Mouse (Mus musculus) splenic B cell, adult 2 months (primary cell): ENCODE data around the gene Lrrc45.

Experiments used
- DNase-seq: peaks from one replicate; pipeline ENCODE4 v3.0.0-alpha.2; 2011; ENCODE audit warnings: low read depth, low spot score
- H3K27me3 ChIP-seq: 2 replicates; pipeline ENCODE4 v1.6.1; 2012; ENCODE audit warnings: mild to moderate bottlenecking, low read length, moderate library complexity, mixed read lengths; ENCODE audit not compliant: control insufficient read depth, poor library complexity, insufficient read depth, severe bottlenecking
- H3K36me3 ChIP-seq: 2 replicates; pipeline ENCODE4 v1.6.1; 2012; ENCODE audit warnings: mild to moderate bottlenecking, low read length, moderate library complexity, mixed read lengths; ENCODE audit not compliant: control insufficient read depth, poor library complexity, insufficient read depth, severe bottlenecking

The Lrrc45 gene

DNA sequence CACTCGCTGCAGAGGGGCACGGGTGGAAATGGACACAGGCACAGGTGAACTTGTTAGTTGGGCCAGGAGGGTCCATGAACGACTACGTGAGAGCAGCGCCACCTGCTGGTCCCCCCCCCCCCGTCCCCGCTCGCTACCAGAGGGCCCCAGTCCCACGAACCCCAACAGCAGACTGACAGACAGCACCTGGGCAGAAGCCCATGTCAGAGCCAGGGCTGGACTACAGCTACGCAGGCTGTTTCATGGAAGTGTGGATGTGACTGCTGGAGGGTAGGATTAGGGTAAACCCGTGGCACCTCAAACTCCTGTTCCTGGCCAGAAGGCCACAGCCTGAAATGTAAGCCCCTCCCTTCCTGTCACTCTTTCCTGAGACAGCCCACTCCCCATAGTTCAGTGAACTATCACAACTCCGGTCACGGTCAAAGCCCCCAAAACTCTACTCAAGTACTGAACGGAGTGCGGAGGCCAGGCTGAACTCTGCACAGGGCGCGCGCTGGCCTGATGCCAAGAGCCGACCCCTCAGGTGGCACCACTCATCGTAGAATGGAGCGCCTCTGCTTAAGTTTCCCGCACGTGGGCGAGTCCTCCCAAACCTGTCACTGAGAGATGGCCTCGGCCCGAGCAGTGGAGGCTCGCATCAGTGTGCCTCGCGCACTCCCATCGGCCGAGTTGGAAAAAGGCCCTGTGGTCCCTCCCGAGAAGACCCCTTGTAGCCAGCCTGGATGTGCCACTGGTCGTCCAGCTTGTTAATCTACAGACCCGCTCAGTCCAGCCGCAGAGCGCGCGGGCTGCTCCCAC is 755 bp upstream of the Lrrc45 start:
- Histone ChIP-seq H3K36me3 (peaks cover 3% of the 10 kb centered on the region), H3K27me3 (no peaks in the 10 kb centered on the region)
- peak; percentile 84 for DNase-seq

DNA sequence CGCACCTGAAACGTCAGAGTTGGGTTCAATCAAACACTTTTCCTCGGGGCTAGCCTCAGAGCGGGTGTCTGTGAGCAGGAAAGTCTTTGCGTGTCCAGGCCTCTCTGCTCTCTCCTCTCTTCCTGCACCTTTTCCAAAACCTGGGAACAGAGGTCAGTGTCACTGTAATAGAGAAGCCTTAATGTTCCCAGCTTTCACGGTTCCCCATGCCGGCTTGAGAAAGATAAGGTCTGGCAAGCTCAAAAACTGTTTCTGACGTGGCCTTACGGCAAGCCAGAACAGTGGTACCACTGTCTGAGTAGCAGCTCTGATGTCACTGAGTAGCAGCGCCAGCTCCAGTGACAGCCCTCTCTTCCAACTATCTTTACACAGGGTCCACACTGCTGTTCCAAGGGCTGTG is 821 bp downstream of the Lrrc45 start:
- H3K27me3 ChIP-seq, result no peaks in the 10 kb centered on the region
- H3K36me3 ChIP-seq, result peaks cover 3% of the 10 kb centered on the region
- DNase-seq, result no peak

DNA sequence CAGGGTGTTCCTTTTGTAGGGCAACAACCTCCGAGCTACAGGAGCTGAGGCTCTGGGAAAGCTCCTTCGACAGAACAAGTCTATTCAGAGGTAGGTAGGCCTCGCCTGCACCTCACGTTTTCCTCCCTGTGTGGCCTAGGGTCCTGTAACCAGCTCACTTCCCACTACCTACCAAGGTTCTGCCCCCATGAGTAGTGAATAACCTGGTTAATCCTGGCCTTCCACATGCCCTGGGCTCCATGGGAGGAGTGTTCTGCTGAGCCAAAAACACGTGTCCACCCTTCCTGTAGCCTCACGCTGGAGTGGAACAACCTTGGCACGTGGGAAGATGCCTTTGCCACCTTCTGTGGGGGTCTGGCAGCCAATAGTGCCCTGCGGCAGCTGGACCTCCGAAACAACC is 1.4 kb downstream of the Lrrc45 start:
- H3K36me3 ChIP-seq, result peaks cover 3% of the 10 kb centered on the region
- no peak for DNase-seq
- H3K27me3 ChIP-seq, result no peaks in the 10 kb centered on the region

DNA sequence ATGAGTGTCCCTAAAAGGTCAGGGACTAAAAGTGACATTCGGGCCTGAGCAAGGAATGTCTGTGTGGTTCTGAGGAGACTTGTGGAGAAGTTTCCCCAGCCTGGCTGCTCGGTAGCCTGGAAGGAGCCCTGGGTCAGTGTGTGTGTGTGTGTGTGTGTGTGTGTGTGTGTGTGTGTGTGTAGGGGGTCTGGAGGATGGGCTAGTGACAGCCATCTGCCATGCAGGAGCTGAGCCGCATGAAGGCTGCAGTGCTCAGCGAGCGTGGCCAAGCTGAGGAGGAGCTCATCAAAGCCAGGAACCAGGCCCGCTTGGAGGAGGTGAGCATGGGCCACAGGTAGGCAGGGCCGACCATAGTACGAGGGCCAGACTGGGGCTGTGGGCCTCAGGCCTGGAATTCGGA is 5.5 kb downstream of the Lrrc45 start:
- no peaks in the 10 kb centered on the region for H3K27me3 ChIP-seq
- peaks cover 3% of the 10 kb centered on the region for H3K36me3 ChIP-seq
- DNase-seq, result no peak

DNA sequence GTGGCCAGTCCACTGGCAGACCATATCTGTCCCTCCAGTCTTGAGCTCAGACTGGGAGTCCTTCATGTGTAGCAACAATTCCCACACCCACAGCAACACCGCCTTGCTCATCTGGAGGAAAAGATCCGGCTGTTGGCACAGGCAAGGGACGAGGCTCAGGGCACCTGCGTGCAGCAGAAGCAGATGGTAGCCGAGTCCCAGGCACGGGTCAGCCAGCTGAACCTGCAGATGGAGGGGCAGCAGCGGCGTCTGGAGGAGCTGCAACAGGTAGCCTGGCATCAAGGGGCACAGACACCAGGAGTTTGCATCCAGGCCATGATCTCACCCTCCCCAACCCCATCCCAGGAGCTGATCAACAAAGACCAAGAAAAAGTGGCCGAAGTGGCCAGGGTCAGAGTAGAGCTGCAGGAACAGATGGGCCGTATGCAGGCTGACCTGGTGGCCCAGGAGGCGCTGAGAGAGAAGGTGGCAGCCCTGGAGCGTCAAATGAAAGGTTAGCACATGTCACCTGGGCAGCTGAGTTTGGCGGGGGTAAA is 6.2 kb downstream of the Lrrc45 start:
- H3K27me3 ChIP-seq, result no peaks in the 10 kb centered on the region
- DNase-seq, result no peak
- H3K36me3 ChIP-seq, result peaks cover 3% of the 10 kb centered on the region

DNA sequence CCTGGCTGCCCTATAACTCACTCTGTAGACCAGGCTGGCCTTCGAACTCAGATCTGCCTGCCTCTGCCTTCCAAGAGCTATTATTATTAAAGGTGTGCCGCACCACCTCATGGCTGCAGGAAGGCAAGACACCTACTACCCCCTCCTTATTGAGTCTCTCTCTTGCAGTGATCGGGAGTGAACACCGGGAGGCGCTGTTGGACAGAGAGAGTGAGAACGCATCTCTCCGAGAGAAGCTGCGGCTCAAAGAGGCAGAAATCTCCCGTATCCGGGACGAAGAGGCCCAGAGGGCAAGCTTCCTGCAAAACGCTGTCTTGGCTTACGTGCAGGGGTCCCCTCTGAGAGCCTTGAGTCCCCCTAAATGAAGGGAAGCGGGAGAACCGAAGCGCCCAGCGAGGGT is 6.7 kb downstream of the Lrrc45 start:
- peak; percentile 94 for DNase-seq
- H3K36me3 ChIP-seq, result peaks cover 3% of the 10 kb centered on the region
- H3K27me3 ChIP-seq, result no peaks in the 10 kb centered on the region

DNA sequence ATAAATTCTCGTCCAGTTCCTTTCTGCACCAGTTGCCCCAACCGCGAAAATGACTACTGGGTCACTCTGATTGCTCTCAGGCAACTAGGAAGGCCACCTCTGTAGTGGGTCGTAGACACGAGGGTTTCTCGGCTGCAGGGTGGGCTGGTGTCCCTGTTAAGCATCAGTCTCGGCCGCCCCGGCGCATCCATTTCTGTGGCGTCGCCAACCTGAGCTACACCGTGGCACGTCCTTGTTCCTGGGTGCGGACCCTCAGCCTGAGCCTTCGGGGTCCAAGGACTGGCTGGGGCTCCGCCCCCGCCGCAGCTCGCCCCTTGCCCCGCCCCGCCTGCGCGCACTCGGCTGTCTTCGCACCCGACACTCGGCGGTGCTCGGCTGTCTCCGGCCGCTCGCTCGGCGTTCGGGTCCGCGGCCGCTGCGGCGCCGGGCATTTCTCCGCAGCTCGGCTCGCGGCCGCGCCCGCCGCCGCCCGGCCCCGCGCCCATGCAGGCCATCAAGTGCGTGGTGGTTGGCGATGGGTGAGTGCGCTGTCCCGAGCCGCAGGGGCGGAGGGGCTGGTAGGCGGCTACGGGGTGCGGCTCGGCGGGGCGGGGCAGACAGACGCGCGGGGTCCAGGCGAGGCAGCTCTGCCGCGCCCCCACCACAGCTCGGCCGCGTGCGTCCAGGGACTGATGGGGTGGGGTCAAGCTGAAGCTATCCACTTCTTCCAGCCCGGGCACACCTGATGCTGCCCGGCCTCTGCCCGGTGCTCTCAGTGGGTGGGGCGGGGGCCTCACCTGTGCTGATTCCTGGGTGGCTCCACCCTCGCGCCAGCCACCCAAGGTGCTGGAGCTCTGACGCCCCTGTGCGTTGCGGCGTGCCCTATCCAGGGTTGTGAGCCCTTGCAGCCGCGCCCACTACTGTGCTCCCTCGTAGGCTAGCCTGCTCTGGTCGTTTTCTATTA is 7.7 kb downstream of the Lrrc45 start, which contains the start of gene Rac3:
Rac3 (plus strand) TSS at position 347 of the 943 bp plus-strand sequence.
- Histone ChIP-seq H3K36me3 (peaks cover 3% of the 10 kb centered on the region), H3K27me3 (no peaks in the 10 kb centered on the region)
- DNase-seq, result peak; percentile 42

DNA sequence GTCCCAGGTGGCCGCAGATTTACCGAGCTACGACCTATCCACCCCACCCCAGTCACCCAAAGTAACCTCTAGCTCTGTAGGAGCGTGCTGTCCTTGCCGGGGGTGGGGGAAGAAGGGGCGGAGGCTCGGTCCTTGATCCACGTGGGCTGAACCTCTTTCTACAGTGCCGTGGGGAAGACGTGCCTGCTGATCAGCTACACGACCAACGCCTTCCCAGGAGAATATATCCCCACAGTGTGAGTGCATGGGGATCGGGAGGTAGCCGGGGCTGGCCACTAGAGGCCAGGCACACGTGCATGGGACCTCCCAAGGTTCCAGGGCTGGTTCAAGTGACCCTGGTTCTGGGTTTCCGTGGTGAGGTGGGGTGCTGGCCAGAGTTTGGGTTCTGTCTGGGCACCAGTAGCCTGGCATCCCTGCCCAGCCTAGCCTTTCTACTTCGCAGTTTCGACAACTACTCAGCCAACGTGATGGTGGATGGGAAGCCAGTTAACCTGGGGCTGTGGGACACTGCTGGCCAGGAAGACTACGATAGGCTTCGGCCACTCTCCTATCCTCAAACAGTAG is 8.4 kb downstream of the Lrrc45 start:
- H3K27me3 ChIP-seq, result no peaks in the 10 kb centered on the region
- DNase-seq, result no peak

DNA sequence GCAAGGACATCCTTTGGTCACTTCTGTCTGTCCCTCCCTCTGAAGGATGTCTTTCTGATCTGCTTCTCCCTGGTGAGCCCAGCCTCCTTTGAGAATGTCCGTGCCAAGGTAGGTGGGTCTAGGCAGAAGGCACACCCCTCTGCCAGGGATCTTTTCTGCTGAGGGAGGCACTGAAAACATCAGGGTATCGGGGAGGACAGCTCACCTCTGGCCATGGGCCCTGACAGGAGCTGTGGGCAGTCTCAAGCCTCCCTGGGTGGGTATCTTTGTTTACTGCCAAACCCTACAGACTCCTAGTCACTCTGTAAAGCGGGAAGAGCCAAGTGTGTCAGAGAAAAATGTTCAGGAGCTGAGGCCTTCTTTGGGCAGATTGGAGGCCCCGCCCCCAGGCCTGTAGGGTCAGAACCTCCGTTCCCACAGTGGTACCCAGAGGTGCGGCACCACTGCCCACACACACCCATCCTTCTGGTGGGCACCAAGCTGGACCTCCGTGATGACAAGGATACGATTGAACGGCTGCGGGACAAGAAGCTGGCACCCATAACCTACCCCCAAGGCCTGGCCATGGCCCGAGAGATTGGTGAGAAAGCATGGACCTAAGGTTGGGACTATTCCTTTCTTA is 9.1 kb downstream of the Lrrc45 start:
- Histone ChIP-seq H3K36me3 (peaks cover under 1% of the 10 kb centered on the region), H3K27me3 (no peaks in the 10 kb centered on the region)
- DNase-seq, result no peak

More for the DNA sequence above, 8.4 kb downstream of the Lrrc45 start:
- H3K36me3 ChIP-seq, result peaks cover 3% of the 10 kb centered on the region

DNA sequence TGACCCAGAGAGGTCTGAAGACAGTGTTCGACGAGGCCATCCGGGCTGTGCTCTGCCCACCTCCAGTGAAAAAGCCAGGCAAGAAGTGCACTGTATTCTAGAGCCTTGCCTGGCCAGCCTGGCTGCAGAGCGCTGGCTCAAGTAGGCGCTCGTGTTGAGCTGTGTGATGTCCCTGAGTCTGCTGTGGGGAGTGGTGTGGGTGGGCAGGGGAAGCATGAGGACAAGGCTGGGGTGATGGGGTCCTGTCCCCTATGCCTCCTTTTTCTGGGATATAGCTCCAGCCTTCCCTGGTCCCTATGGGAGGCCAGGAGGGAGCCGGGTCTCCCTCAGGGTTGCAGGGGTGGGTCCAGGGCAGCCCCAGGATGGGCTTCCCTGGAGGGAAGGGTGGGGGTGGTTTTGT is 9.8 kb downstream of the Lrrc45 start:
- no peak for DNase-seq
- H3K36me3 ChIP-seq, result no peaks in the 10 kb centered on the region
- H3K27me3 ChIP-seq, result no peaks in the 10 kb centered on the region

DNA sequence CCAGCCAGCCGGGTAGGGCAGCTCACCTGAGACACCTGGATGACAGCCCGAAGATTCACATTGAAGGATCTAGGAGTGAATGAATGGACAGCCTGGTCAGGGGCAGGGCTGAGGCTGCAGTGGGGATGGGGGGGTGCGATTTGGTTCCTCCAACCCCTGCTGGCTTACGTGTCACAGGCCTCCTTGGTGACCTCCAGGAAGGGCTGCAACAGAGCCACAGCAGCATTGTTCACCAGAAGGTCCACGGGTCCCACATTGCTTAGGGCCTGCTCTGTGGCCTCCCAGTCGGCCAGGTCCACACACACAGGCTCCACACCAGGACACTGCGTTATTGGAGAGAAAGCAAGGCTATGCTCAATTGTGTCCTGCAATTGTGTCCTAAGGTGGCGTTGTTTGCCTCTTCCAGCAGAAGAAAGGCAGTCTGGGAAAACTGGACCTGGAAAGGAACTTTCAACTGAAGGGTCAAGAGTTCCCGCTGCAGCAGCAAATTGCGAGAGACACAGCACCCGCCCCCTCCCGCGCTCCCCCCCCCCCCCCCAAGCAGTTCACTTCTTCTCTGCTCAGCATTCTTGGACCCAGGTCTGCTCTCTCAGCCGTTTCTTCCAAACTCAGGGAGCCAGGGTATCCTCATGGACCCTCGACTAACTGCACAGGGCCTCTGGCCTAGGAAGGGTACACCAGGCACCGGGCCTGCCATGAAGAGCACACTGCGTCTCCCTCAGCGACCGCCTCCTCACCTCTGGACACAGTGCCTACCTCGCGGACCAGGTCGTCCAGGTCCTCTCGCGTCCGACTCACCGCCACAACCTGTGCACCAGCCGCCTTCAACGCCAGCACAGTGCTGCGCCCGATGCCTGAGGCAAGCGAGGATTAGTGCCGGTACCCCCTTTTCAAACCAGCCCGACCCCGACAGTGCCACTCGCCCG is 12.8 kb downstream of the Lrrc45 start:
- no peaks in the 10 kb centered on the region for H3K36me3 ChIP-seq
- no peak for DNase-seq
- no peaks in the 10 kb centered on the region for H3K27me3 ChIP-seq

DNA sequence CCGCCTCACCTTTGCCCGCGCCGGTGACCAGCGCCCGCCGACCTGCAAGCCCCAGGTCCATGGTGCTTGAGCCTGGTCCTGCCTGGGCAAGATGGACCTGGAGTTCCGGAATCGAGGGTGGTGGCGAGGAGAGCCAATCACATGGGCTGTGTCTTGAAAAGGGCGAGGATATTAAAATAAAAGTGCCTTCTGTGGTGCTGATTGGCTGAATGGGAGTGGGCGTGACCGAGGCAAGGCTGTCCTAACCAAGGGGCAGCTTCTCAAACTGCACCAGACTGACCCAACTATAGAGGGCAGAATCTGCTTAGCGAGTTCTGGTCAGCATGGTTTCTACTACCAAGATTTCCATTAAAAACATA is 13.4 kb downstream of the Lrrc45 start, which contains the start of gene Dcxr:
Dcxr (minus strand) TSS at position 113 of the 359 bp plus-strand sequence.
- DNase-seq, result peak; percentile 88
- Histone ChIP-seq H3K27me3 (no peaks in the 10 kb centered on the region), H3K36me3 (no peaks in the 10 kb centered on the region)

DNA sequence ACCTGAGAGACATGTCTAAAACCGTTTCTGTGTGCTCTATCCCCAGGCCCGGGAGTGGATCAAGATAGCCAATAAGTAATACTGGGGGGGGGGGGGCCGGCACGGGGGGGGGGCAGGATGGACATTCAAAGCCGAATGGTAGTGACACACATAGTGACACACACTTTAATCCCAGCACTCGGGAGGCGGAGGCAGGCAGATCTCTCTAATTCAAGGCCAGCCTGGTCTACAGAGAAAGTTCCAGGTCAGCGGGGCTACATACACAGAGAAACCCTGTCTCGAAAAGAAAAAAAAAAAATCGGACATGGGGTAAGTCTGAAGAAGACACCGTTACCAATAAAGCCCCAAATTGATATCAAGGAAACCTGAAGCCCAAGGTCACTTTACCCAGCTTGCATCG is 13.8 kb downstream of the Lrrc45 start:
- no peaks in the 10 kb centered on the region for H3K36me3 ChIP-seq
- DNase-seq, result no peak
- H3K27me3 ChIP-seq, result no peaks in the 10 kb centered on the region
